Mouse (Mus musculus) left cerebral cortex, adult 9 months (tissue): ENCODE measurements at regions not wholly inside any gene's neighbourhood (a gene's known extent, or its start where the extent isn't known, plus 50 kb on each side); places are given as distances from the start of the nearest gene placed in this dataset.
A peak's percentile ranks its signal among the peaks of the same experiment; 100 is the strongest.

Experiments used
- DNase-seq, 2 experiments: peaks; one replicate each; pipeline ENCODE4 v3.0.0; 2022; ENCODE audit warnings: low spot score in 2 of 2

DNA sequence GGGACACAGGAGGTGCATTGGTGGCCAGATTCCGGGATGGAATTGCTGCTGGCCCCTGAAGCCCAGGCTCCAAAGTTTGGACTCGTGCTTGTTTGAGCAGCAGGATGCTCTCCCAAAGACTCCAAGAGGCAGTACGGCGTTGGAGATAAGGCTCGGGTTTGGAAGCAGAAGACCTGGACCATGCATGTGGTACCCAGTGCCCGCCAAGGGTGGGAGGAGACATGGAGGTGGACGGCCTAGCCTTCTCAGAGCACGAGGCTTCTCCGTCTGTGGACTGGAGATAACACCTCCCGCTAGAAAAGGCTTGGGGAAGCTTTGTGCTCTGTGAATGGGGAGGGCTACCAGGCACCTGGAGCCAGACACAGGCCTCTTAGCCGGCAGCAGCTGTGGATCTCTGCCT lies 271.7 kb downstream of the Rps6kc1 start:
- DNase-seq = no peak

DNA sequence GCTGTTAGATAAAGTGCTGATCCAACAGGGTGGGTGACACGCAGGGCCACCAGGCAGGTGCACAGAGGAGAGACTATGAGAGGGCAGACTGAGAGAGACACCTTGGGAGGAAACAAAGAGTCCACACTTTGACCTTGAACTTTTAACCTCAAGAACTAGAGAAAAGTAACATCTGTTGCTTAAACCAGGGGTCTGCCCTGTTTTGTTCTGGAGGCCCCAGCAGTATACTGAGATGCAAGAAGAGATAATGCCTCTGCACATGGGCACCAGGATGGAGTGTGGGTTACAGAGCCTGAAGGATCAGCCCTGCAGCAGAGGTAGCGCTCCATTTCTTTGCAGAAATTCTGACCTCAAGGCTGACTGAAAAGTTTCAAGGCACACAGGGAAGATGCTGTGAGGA lies 276.6 kb downstream of the Rps6kc1 start:
- DNase-seq = no peak

DNA sequence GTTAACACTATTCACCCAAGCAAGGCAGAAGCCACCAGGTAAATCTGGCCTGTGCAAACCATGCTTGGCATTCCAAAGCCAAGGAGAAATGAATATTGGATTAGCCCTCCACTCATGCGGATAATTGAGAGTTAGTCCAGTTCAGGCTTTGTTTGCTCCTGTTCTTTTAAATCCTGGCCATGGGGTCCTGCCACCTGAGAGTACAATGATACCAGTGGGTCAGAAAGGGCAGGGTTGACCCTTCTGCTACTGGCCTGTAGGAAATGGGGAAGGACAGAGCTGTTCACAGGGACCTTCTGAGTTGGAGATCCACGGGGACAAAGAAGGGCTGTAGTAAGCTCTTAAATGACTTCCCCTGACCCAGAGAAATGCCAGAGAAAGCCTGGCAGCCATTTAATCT lies 279.9 kb downstream of the Rps6kc1 start:
- no peak for DNase-seq

DNA sequence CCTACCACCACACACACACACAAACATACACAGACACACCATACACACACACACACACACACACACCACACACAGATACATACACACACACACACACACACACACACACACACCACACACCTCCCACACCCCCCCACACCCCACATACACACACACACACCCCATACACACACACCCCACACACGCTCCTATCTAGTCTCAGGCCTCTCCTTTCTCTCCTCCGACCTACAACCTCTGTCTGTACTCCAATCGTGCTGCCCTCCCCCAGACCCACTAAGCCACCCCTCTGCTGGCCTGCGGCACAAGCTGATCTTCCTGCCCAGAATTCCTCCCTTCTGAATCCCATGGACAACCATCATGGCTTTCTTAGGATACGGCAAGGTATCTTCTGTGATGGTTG lies 281.4 kb downstream of the Rps6kc1 start:
- DNase-seq = no peak

DNA sequence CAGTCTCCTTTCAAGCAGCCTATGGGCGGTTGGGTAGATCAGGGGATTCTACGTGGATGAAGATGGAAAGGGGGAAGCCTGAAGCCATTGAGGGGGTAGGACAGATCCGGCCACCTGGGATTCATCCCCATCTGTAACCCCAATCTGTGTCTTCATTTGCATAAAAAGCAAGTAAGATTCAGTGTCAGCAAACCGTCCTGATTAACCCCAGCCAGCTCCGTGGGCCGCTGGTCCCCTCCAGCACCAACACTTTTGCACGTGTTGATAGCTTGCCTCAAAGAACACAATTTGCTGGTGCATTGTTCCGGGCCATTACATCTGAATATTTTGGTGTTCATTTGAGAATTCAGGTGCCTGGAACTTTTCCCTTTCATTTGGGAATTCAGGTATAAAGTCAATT lies 287.7 kb downstream of the Rps6kc1 start:
- DNase-seq = no peak

DNA sequence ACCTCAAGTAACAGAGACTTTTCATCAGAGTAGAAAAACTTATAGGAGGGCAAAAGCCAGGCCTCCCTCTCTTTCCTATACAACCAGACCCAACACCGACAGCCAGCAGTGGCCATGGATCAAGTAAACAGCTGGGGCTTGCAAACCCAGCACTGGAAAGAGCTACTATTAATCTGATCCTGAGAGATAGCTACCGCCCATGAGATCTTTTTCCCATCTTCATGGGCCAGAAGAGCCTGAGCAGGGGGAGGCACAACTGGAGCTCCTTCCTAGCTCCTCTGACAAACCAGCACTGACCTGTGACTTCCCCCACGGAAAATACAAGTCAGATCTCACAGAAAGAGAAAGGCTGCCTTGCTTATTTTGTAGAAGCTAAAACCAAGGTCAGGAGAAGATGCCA lies 311.1 kb downstream of the Rps6kc1 start:
- no peak for DNase-seq

DNA sequence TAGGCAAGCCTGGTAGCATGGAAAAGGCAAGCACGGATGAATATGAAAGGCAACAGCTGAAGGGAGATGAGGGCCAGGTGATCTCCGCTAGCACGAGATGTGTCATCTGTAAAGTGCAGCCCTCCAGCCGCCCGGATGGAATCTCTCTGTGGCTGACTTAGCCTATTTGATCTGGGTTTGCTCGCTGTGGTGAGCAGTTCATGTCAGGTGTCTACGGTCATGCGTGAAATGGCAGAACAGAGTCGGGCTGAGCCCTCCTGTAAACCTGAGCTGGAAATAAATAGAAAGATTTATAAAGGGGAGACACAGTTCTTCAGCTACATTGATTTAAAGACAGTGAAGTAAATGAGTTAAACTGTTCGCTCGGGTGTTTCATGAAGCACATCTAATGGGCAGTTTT lies 311.9 kb downstream of the Rps6kc1 start:
- DNase-seq = no peak

DNA sequence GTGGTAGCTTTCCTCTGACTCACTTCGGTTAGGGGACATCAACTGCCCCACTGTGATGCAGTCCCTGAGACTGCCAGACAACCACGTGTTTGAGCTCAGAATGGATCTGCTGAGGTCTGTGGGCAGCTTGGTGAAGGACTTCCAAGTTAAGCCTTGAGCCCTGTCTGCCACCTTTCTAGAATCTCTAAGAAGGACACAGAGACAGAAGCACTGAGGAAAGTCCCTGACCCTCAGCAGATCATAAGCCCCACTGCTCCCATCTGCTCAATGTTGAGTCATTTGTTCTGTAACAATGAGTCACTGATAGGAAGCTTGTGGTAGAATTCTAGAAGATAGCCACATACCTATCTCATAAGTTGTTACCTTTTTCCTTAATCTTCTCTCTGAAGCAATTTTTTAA lies 315.4 kb downstream of the Rps6kc1 start:
- DNase-seq = no peak

DNA sequence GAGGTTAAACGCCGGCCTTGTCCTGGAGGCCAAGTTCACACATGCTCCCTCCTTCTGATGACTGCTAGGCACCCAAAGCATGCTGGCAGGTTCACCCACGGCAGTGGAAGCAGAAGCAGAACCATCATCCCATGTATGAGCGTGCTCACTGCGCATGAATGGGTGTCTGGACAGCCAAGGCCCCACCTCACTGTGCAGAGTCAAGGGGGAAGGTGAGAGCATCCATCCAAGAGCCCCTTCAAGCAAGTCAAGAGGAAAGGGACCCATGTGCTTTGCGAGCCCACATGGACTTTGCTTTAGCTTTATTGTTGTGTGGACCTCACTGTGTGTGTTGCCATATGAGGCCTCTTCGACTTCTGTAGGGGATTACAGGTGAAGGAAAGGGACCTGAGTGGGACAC lies 319.9 kb downstream of the Rps6kc1 start:
- DNase-seq = no peak

DNA sequence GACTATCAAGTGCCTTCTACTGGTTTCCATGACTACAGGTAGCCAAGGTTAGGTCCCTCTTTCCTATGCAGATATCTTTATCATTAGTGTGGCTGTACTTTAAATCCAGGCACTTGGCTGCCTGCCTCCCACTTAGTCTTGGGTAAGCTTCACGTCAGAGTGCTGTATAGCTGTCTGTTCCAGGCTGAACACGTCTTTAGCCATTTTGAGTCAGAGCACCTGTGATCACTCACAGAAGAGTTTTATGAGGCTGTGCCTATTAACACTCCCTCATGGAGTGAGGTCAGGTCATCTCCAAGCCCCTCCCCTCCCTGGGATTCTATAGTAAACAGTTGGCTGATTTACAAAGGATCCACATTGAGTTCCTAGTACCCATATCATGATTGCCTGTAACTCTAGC lies 322.0 kb downstream of the Rps6kc1 start:
- no peak for DNase-seq

DNA sequence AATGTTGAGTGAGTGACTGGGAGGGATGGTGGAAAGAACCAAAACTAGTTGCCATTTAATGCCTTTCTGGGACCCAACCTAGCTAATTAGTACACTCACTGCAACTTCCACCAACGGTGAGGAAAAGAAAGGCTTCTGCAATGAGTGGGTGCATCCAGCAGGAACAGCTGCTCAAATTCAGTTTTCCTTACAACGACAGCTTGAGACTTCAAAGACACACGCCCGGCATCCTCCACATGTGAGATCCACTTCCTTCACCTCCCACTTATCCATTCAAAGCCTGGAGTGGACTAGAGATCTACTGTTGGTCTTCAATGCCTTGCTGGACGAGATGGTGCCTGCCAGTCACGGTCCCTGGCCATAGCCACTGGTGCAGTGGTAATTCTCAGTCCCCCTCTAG lies 328.3 kb downstream of the Rps6kc1 start:
- peak in 1 of 2 experiments; percentile 34 for DNase-seq

DNA sequence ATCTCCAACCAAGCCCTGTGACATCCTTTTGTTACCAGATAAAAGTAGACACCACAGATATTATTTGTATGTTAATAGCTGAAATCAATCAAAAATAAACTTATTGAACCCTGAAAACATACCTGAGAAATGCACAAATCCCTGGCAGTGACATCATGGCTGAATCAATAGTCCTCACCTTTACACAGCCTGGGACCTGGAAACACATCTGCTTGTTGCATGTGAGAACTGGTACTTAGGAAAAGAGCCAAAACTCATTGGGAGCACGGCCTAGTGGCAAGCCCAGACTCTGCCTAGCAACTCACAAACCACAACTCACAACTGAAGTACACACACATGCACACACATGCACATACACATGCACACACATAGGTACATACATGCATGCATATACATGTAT lies 330.9 kb downstream of the Rps6kc1 start:
- no peak for DNase-seq

DNA sequence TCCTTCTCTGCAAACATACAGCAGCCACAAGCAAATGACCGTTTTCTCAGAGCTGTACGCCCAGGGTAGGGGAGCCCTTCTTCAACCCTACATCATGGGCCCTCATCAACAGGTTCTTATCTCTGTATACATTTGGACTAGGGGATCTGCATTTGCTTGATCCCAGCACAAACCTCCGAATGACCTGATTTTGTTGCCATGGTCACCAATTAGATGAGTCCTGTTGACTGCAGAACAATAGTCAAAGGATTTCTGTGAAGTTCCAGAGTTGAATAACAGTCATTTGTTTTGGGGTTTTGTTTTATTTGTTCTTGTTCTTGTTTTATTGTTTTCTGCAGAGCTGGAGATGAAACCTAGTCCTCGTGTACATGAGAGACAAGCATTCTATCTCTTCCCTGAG lies 340.6 kb downstream of the Rps6kc1 start:
- no peak for DNase-seq

DNA sequence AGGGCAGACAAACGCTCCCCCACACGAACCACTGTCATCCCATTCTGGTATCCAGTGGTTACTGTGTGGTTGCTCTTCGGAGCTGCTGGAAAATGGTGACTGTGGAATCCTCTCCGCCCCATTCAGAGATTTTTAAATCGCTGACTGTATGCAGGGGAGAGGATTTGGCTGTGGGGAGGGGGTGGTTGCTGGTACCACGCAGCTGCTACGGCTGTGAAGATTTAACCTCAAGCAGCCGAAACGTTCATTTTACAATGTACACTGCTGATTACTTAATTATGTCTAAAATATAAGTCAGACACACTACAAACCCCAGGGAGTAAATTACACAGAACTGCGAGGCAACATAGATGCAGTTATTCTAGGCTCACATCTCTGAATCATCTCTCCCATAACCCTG lies 341.0 kb downstream of the Rps6kc1 start:
- DNase-seq = no peak

DNA sequence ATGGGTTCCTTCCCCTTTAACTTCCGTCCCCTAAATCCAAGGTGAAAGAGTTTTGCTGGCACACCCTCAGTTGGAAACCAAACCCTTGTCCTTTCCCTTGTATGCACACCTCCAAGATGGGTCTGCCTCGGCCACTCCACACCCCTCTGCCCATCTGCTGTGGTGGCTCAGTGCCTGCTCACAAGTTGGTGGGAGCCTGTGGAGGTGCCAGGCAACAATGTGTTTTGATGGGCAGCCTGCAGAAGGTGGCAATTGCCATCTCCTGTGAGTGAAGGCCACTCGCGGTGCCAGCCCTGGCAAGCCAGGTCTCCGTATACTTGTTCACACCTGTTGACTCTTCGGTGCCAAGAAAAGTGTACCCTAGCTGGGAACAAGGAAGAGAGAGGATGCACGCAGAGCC lies 344.8 kb downstream of the Rps6kc1 start:
- no peak for DNase-seq

DNA sequence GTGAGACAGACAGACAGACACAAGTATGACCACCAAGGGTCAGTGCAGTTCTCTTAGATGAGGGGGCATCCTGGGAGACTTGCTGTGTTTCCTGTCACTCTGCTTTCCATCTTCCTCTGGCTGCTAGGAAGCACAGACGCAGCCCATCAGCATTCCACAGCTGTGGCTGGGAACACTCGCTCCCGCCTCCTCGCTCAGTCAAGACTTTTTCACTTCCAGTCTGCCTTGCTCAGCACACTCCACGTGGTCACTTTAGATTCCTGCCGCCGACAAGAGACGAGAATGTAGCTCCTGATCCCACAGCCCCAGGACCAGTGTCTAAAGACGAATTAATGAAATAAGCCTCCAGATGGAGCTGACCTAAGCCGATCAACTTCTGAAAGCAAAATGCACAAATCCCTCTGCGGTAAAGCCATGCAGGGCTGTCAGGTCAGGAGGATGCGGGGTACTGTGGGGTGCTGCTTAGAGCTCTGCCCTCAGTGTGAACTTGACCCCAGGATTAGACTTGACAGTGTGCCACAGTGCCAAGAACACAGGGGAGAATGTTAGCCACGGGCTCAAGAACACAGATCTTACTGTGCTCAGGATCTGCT lies 348.6 kb downstream of the Rps6kc1 start:
- DNase-seq = no peak

DNA sequence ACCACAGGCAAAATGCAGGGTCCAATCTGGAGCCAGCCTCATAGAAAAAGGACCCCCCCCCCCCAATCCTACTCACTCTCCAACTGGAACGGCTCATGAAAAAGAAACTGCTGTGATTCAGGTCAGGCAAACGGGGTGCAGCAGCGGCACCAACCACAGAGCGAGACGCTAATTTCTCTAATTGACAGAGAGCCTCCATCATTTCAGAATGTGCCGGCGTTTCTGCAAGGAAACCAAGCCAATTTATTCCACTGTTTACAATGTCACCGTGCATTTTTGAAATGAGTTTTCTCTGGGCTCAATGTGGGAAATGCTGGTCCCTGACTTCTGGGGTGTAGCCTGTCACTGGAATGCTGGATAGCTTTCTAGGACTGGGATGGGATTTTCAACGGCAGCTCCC lies 351.5 kb downstream of the Rps6kc1 start:
- DNase-seq = no peak

DNA sequence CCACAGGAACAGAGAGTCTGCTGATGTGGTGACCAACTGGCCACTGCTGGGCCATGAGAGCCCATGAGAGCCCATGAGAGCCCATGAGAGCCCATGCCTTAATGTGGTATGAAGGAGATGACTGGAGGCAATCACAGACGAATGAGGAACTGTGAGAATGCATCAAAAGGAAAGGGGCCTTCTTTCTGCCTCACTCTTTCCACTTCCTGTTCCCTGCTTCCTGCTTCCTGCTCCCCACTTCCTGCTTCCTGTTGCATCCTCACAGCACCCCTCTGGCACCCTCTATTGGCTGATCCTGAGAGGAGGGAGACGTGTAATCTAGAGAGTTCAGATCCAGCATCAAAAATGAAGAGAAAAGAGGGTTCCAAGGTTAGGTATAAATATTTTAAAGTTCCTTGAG lies 369.7 kb downstream of the Rps6kc1 start:
- no peak for DNase-seq

DNA sequence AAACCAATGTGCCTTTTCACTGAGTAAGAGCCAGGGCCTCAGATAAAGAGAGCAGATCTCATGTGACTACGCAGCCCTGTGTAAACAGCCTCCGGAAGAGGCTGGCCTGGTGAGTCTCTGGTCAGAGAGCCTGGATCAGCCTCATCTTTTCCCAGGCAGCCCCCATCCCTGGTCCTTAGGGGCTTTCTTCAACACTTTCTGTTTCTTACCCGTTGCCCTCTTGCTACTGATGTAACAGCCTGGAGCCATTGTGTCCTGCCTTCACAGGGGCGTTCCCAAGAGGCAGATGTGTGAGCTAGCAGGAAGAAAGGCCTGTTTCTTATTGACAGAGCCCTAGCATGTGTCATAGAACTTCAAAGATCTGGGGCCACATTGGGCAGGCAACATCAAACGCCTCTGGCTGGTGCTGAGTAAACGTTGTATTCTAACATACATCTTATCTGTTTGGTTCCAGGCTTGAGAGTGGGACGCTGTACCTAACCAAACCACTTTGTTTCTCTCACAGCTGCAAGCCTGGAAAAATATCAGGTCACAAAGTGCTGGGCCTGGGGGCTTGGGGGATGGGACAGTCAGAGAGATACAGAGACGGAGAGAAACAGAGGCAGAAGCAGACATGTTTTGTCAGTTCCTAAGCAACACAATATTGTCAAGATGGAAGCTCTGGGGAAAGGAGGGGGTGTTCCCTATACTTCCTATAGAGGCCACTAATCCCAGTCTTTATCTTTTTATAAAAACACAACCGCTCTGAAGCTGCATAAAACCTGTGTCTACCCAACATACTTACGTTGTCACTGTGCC lies 362.6 kb upstream of the Prox1 start:
- no peak for DNase-seq

DNA sequence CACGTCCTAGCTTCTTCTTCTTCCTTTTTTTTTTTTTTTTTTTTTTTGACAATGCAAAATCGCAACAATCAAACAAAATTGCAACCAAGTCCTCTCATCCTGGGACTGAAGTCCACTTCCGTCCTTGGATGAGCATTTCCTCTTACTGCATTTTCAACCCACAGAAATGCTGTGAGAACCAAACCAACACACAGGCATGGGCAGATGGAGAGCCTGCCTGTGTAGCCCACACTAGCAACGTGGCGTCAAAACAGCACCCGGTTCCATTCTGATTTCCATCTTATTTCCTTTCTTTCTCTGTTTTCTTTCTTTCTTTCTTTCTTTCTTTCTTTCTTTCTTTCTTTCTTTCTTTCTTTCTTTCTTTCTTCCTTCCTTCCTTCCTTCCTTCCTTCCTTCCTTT lies 360.7 kb upstream of the Prox1 start:
- no peak for DNase-seq

DNA sequence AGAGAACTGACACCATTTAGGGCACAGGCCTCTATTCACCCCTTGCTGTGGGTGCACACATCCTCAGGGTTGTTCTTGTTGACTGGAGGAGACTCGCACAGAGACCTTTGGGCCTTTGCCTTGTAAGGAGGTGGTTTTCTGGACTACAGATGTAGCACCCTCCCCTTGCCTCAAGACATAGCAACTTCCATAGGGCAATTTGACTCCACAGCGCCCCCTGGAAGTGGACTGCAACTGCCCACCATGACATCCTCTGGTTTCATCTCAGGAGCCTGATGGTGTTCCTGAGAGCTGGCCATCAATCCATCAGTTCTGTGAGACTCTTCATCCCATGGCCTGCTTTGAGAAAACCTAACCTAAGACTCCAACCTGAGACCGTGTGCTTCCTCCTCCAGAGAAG lies 359.6 kb upstream of the Prox1 start:
- no peak for DNase-seq

DNA sequence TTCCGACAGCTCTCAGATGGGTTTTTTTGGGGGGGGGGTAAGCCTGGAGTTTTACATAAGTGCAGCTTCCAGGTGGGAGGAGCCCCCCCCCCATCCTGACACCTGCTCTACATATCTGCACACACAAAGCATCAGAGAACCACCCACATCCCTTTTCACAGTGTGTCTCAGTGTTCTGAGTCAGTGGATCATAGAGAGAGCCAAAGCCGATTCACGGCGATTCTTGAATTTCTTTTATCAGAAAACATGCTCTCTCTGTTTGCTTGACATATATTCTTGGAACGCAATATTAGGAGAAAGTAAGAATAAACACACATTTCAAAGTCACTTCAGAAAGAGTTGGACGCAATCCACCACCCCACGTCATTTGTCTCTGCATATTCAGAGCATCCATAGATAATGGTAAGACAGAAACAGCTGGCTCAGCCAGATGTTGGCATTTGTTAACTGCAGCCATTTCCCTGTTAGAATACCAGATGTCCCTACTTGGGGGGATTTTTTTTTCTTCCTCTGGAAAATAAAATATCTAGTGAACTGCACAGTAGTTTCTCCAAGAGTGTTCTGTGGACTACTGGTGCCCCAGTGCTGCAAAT lies 357.1 kb upstream of the Prox1 start:
- peak; percentile 6 to 17 for DNase-seq

DNA sequence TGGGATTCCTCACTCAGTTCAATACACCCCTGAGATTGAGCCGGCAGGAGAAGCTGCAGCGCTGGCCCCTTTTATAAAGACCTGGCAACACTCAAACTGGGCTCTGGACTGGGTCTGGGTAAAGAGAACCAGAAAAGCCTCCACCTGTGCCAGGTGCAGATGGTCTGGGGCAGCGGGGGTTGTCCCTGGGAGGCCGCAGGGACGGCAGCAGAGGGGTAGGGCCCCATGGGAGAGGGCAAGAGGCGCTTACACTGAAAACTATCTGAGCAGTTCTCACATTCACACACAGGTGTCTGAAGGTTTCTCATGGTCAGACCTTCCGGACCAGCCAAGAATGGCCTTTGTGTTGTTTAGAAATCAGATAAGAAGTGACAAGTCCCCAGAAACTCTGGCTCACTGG lies 356.1 kb upstream of the Prox1 start:
- no peak for DNase-seq
